Mouse (Mus musculus): Measurements from ENCODE around the gene Kank3. TPM values are rescaled to one million over a fixed set of nuclear protein-coding genes. Genes with fewer than 3 reads are reported as not detected.

The Kank3 gene
- total RNA-seq, 1 experiment from 2014 or later: 10.3 TPM

- no peak for ATAC-seq (replicated peaks; ENCODE audit: insufficient number of reproducible peaks, low FRiP score, low TSS enrichment, poor library complexity, severe bottlenecking)
Measured at GRCm38 (mm10) chr17:33829561-33829960, 19.2 kb downstream of the Kank3 start.

DNA sequence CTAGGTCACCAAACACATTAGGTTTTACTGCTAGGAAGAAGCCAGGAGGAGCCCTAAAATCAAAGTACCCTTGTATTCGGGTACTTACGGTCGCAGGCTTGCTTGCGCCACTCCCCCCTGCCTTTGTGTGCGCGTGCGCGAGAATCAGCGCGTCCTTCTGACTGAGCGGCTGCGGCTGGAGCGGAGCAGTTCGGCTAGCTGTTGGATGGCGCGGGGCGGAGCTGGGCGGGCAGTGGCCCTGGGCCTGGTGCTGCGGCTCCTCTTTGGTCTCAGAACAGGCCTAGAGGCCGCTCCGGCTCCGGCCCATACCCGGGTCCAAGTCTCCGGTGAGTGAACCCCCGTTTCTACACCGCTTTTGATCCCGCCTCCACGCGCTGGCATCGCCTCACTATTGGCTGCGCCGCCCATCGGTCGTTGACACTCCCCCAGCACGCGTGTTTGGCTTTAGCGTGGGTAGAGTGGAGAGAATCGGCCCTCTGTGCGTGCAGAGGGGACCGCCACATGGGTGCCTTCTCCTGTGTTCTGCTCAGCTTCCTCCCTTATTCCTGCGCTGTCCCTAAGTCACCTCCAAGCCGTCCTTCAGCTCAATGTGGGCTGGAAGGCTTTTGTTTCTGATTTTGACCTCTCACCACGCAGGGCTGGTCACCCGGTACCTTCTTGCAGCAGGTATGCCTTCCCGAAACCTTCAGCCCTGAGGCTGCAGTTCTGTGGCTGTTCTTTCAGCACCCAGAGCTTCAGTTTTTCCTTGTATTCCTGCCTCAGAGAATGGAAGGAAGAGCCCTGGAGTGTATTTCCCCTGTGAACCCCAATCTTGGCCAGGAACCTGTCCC lies 32.9 kb downstream of the Kank3 start, which contains the start of gene Cd320:
Cd320 (plus strand) TSS at position 126 of the 830 bp plus-strand sequence.
- peak; percentile 86 for ATAC-seq (replicated peaks; ENCODE audit: insufficient number of reproducible peaks, low FRiP score, low TSS enrichment, poor library complexity, severe bottlenecking)

GRCm38 (mm10) chr17:33844196-33844595 lies 33.9 kb downstream of the Kank3 start:
- no peak for ATAC-seq (replicated peaks; ENCODE audit: insufficient number of reproducible peaks, low FRiP score, low TSS enrichment, poor library complexity, severe bottlenecking)

- no peak for ATAC-seq (replicated peaks; ENCODE audit: insufficient number of reproducible peaks, low FRiP score, low TSS enrichment, poor library complexity, severe bottlenecking)
Measured at GRCm38 (mm10) chr17:33848139-33848538, 37.8 kb downstream of the Kank3 start.

- ATAC-seq (replicated peaks; ENCODE audit: insufficient number of reproducible peaks, low FRiP score, low TSS enrichment, poor library complexity, severe bottlenecking): no peak
Measured at GRCm38 (mm10) chr17:33851331-33851730, 41.0 kb downstream of the Kank3 start.

DNA sequence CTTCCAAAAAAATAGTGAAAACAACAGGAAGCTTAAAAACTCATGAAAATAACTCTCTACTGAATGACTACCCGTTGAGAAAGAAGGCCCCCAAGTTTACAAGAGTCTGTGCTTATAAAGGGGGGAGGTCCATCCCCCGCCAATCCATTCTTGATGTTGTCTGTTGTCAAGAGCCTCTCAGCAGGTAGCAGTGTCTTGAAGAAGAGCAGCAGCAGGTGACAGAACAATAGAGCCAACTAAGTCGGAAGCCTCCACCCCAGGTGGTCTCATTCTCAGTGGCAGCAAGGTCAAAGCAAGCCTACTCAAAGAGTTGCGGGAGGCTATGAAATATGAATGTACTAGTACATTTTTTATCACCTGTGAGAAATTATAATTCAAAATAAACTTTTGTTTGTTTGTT lies 47.5 kb downstream of the Kank3 start:
- no peak for ATAC-seq (replicated peaks; ENCODE audit: insufficient number of reproducible peaks, low FRiP score, low TSS enrichment, poor library complexity, severe bottlenecking)

GRCm38 (mm10) chr17:33865330-33866030 lies 55.2 kb downstream of the Kank3 start:
- peak; percentile 90 for ATAC-seq (replicated peaks; ENCODE audit: insufficient number of reproducible peaks, low FRiP score, low TSS enrichment, poor library complexity, severe bottlenecking)

Other genes with a start within 250 kb of the Kank3 start
- gene Zfp414, start 181.4 kb upstream of the Kank3 start, total RNA-seq (2017): 7.8 to 17.3 TPM (median 8.7 TPM) in 3 replicates
- 5.0 to 7.9 TPM in 2 of 3 replicates, not detected in the other for gene Pram1, start 172.5 kb upstream of the Kank3 start, total RNA-seq (2017)
- gene Hnrnpm, start 123.7 kb upstream of the Kank3 start, total RNA-seq (2017): 275 to 423 TPM (median 304 TPM) in 3 replicates
- gene March2, start 91.8 kb upstream of the Kank3 start, total RNA-seq (2017): 55.4 to 90.5 TPM (median 74.7 TPM) in 3 replicates
- gene Rab11b, start 50.0 kb upstream of the Kank3 start, total RNA-seq (2017): 41.4 to 78.7 TPM (median 59.2 TPM) in 3 replicates
- 0.29 to 1.2 TPM in 2 of 3 replicates, not detected in the other for gene Angptl4, start 28.7 kb upstream of the Kank3 start, total RNA-seq (2017)
- 887 to 1,482 TPM (median 1,008 TPM) in 3 replicates for gene Rps28, start 14.0 kb downstream of the Kank3 start, total RNA-seq (2017)
- 107 to 131 TPM (median 117 TPM) in 3 replicates for gene Ndufa7, start 14.1 kb downstream of the Kank3 start, total RNA-seq (2017)
- 1.1 to 1.5 TPM in 2 of 3 replicates, not detected in the other for gene Cd320, start 32.6 kb downstream of the Kank3 start, total RNA-seq (2017)
- not detected in 3 replicates for gene Gm7029, start 63.3 kb downstream of the Kank3 start, total RNA-seq (2017)
- 0.48 to 4.9 TPM (median 0.96 TPM) in 3 replicates for gene Kifc1, start 80.1 kb downstream of the Kank3 start, total RNA-seq (2017)
- 1.6 to 5.9 TPM (median 5.5 TPM) in 3 replicates for gene Platr17, start 94.6 kb downstream of the Kank3 start, total RNA-seq (2017)
- 38.2 to 72.8 TPM (median 49.3 TPM) in 3 replicates for gene Daxx, start 98.9 kb downstream of the Kank3 start, total RNA-seq (2017)
- gene Tapbp, start 105.4 kb downstream of the Kank3 start, total RNA-seq (2017): 129 to 172 TPM (median 140 TPM) in 3 replicates
- 21.8 to 32.2 TPM (median 31.5 TPM) in 3 replicates for gene Zbtb22, start 105.4 kb downstream of the Kank3 start, total RNA-seq (2017)
- gene Rgl2, start 119.0 kb downstream of the Kank3 start, total RNA-seq (2017): 43.6 to 72.8 TPM (median 71.4 TPM) in 3 replicates
- 88.1 to 107 TPM (median 98.7 TPM) in 3 replicates for gene Pfdn6, start 129.8 kb downstream of the Kank3 start, total RNA-seq (2017)
- gene Wdr46, start 130.1 kb downstream of the Kank3 start, total RNA-seq (2017): 11.1 to 17.8 TPM (median 16.3 TPM) in 3 replicates
- 2.6 to 4.6 TPM (median 3.5 TPM) in 3 replicates for gene B3galt4, start 141.0 kb downstream of the Kank3 start, total RNA-seq (2017)
- 16.8 to 32.7 TPM (median 25.1 TPM) in 3 replicates for gene Vps52, start 145.3 kb downstream of the Kank3 start, total RNA-seq (2017)
- gene Rps18, start 145.5 kb downstream of the Kank3 start, total RNA-seq (2017): 765 to 894 TPM (median 817 TPM) in 3 replicates
- gene H2-K1, start 189.8 kb downstream of the Kank3 start, total RNA-seq (2017): 3,712 to 3,894 TPM (median 3,837 TPM) in 3 replicates
- 10.9 to 15.5 TPM (median 15.1 TPM) in 3 replicates for gene Ring1, start 214.2 kb downstream of the Kank3 start, total RNA-seq (2017)
- 77.7 to 117 TPM (median 111 TPM) in 3 replicates for gene H2-Ke6, start 217.5 kb downstream of the Kank3 start, total RNA-seq (2017)
- 105 to 116 TPM (median 115 TPM) in 3 replicates for gene Slc39a7, start 221.2 kb downstream of the Kank3 start, total RNA-seq (2017)
- 34.6 to 41.0 TPM (median 40.7 TPM) in 3 replicates for gene Rxrb, start 221.3 kb downstream of the Kank3 start, total RNA-seq (2017)
- 1.5 to 11.2 TPM (median 4.7 TPM) in 3 replicates for gene Col11a2, start 228.9 kb downstream of the Kank3 start, total RNA-seq (2017)

Data from monocyte, adult 5-6 weeks (primary cell).